Mouse (Mus musculus) liver, adult 2 months (tissue): ENCODE data around the gene Tent5c. TPM values are rescaled to one million over a fixed set of nuclear protein-coding genes. Genes with fewer than 3 reads are reported as not detected.

Experiments used
- DNase-seq: peaks from one replicate; pipeline ENCODE4 v3.0.0-alpha.2; 2011; ENCODE audit warnings: low read depth, low spot score; ENCODE audit errors: extremely low read depth
- H3K27ac ChIP-seq: fragments of 200-500 bp; replicated peaks from 2 replicates; pipeline ENCODE4 v1.5.1; 2012; ENCODE audit warnings: low read depth, mild to moderate bottlenecking, control low read depth, inconsistent platforms, low read length; ENCODE audit not compliant: insufficient read depth
- H3K27me3 ChIP-seq: fragments of 200-500 bp; 2 replicates; pipeline ENCODE4 v1.6.1; 2012; ENCODE audit warnings: mild to moderate bottlenecking, moderate library complexity, low read length, inconsistent platforms; ENCODE audit not compliant: control insufficient read depth, insufficient read depth
- H3K36me3 ChIP-seq: fragments of 200-500 bp; 2 replicates; pipeline ENCODE4 v1.6.1; 2012; ENCODE audit warnings: low read length, inconsistent platforms; ENCODE audit not compliant: control insufficient read depth, insufficient read depth
- H3K4me1 ChIP-seq: fragments of 200-500 bp; 2 replicates; pipeline ENCODE4 v1.6.1; 2011; ENCODE audit warnings: low read length; ENCODE audit not compliant: control insufficient read depth, insufficient read depth
- H3K4me3 ChIP-seq: fragments of 200-500 bp; 2 replicates; pipeline ENCODE4 v1.5.1; 2011; ENCODE audit warnings: low read depth, mild to moderate bottlenecking, control low read depth, low read length, moderate library complexity; ENCODE audit not compliant: insufficient read depth
- H3K79me2 ChIP-seq: fragments of 200-500 bp; 2 replicates; pipeline ENCODE4 v1.6.1; 2012; ENCODE audit warnings: inconsistent platforms, mild to moderate bottlenecking, low read length, moderate library complexity; ENCODE audit not compliant: control insufficient read depth, insufficient read depth
- H3K9ac ChIP-seq: fragments of 200-500 bp; 2 replicates; pipeline ENCODE4 v1.6.1; 2012; ENCODE audit warnings: low read depth, mild to moderate bottlenecking, control low read depth, inconsistent platforms, low read length
- CTCF ChIP-seq: fragments of 200-500 bp; IDR thresholded peaks from 2 replicates; pipeline ENCODE4 v1.5.1; 2011; ENCODE audit warnings: low read depth, low read length, control low read depth
- POLR2A ChIP-seq: fragments of 200-500 bp; IDR thresholded peaks from 2 replicates; pipeline ENCODE4 v1.6.1; 2011; ENCODE audit warnings: low read length, control low read depth; ENCODE audit not compliant: insufficient read depth; ENCODE audit errors: extremely low read depth
- WGBS: fragments of 180-500 bp; shearing (Covaris S2); methylation state at CpG from one replicate; pipeline ENCODE4 v1.1.7; 2018; 5-methylcytosine and 5-hydroxymethylcytosine counted together
- polyA plus RNA-seq: library from polyadenylated mRNA; depleted of rRNA; stranded (reverse); fragments of >200 nt; gene quantifications from 2 replicates; pipeline ENCODE4 v1.2.3, GENCODE M21; 2012
- total RNA-seq: library from RNA; depleted of rRNA; stranded (reverse); fragments of >200 nt; gene quantifications from 2 replicates; pipeline ENCODE4 v1.2.3, GENCODE M21; 2014

The Tent5c gene
- total and polyA plus RNA-seq, 2 experiments, result 3.1 to 6.7 TPM

DNA sequence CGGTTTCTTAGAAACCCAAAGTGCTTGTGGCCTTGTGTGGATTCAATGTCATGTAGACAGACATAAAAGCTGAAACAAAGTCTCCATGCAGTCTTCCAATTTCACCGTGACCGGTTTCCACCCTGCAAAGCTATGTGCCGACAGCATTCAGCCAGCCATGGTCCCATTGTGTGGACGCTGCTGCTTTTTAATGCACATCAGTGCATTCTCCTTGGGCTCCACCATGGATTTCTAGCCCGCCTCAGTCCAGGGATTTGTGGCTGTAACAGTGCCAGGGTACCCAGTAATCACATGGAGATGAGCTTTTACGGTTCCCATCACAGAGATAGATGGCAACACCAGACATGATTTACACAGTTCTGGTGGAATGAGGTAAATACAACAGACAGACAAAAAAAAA lies 14.6 kb downstream of the Tent5c start:
- DNase-seq, result no peak
- 94% methylated on average over 7 of the region's 7 CpGs for WGBS
- H3K27ac ChIP-seq, result no peak overlapping the region
- H3K4me1 ChIP-seq, result no peaks in the 10 kb centered on the region
- H3K27me3 ChIP-seq, result no peaks in the 10 kb centered on the region
- H3K79me2 ChIP-seq, result no peaks in the 10 kb centered on the region
- no peak overlapping the region for H3K9ac ChIP-seq
- no peaks in the 10 kb centered on the region for H3K36me3 ChIP-seq
- no peak for TF ChIP-seq POLR2A
- no peak for TF ChIP-seq CTCF
- H3K4me3 ChIP-seq, result no peak overlapping the region

DNA sequence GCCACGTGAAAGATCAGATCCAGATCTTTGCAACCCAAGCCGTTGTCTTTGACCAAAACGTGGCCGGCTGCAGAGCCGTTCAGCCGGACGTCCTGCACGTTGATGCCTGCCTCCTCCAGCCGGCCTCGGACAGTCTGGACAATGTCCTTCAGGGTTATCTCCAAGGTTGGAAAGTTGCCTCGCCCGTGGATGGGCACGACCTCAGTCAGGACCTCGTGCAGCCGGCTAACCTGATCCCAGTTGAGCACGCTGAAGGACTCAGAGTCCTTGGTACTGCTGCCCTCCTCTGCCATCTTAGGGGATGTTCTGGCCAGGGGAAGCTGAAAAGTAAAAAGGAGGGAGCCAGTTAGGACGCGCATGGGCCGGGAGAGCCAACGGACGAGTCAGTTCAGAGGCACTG lies 16.0 kb downstream of the Tent5c start:
- TF ChIP-seq POLR2A, result no peak
- no peak for TF ChIP-seq CTCF
- DNase-seq, result no peak
- WGBS, result 88% methylated on average over 21 of the region's 21 CpGs
- no peaks in the 10 kb centered on the region for H3K79me2 ChIP-seq
- no peak overlapping the region for H3K27ac ChIP-seq
- H3K27me3 ChIP-seq, result no peaks in the 10 kb centered on the region
- no peaks in the 10 kb centered on the region for H3K4me1 ChIP-seq
- H3K36me3 ChIP-seq, result no peaks in the 10 kb centered on the region
- H3K9ac ChIP-seq, result no peak overlapping the region
- no peak overlapping the region for H3K4me3 ChIP-seq

GRCm38 (mm10) chr3:100470902-100471301 lies 18.2 kb downstream of the Tent5c start:
- no peak overlapping the region for H3K9ac ChIP-seq
- no peak for DNase-seq
- H3K4me3 ChIP-seq, result no peak overlapping the region
- H3K27me3 ChIP-seq, result no peaks in the 10 kb centered on the region
- 87% methylated on average over 3 of the region's 3 CpGs for WGBS
- H3K27ac ChIP-seq, result no peak overlapping the region
- no peaks in the 10 kb centered on the region for H3K36me3 ChIP-seq
- TF ChIP-seq CTCF (no peak), POLR2A (no peak)
- peaks cover 1% of the 10 kb centered on the region; the same call in 1 of the 2 replicates for H3K4me1 ChIP-seq
- no peaks in the 10 kb centered on the region for H3K79me2 ChIP-seq

DNA sequence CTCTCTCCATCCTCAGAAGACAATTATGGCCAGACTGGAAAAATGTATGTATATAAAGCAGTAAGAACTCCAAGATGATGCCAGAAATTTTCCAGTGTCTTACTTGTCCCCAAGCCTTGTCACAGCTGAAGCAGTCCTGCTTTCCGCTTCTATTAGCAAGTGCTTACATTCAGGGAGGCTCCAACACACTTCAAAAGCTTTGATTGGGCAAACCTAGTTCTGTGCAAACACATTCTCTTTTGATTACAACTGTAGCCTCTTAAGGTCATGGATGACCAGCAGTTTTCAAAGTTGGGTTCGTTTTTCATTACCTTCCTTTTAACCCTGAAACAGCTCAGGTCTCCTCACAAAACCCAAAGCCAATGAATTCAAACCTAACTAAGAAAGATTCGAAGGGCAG lies 19.0 kb downstream of the Tent5c start:
- H3K4me3 ChIP-seq, result no peak overlapping the region
- no peaks in the 10 kb centered on the region for H3K79me2 ChIP-seq
- H3K4me1 ChIP-seq, result peaks cover 1% of the 10 kb centered on the region; the same call in 1 of the 2 replicates
- 74% methylated on average over 3 of the region's 3 CpGs for WGBS
- no peaks in the 10 kb centered on the region for H3K36me3 ChIP-seq
- H3K27ac ChIP-seq, result no peak overlapping the region
- H3K9ac ChIP-seq, result no peak overlapping the region
- H3K27me3 ChIP-seq, result no peaks in the 10 kb centered on the region
- no peak for DNase-seq
- TF ChIP-seq CTCF (no peak), POLR2A (no peak)

DNA sequence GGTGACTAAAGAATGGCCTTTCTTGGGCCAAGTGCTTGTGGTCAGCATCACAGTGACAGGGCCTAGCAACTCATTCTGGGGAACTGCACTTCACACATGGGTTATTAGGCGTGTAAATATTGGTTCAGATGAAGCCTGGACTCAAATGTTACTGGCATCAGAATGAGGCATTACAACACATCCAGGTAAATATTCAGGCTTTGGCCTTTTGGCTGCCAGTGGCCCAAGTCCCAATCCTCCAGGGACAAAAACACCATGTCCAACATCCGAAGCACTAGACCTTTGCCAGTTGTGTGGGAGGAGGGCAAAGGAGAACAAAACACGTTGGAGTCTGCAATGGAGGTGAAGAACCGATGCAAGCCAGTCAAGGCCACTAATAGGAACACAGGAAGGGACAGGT lies 22.6 kb downstream of the Tent5c start:
- Histone ChIP-seq H3K27ac (peak overlapping the region; percentile 9; the same call in 1 of the 2 replicates), H3K36me3 (no peaks in the 10 kb centered on the region), H3K27me3 (no peaks in the 10 kb centered on the region), H3K4me3 (no peak overlapping the region), H3K9ac (no peak overlapping the region), H3K79me2 (no peaks in the 10 kb centered on the region), H3K4me1 (peaks cover 1% of the 10 kb centered on the region; the same call in 1 of the 2 replicates)
- DNase-seq, result peak; percentile 99
- 21% methylated on average over 4 of the region's 4 CpGs for WGBS
- TF ChIP-seq CTCF (no peak), POLR2A (no peak)

GRCm38 (mm10) chr3:100464596-100464995 lies 24.5 kb downstream of the Tent5c start:
- TF ChIP-seq POLR2A, result no peak
- peak; percentile 74 for DNase-seq
- Histone ChIP-seq H3K9ac (no peak overlapping the region), H3K79me2 (no peaks in the 10 kb centered on the region), H3K27ac (no peak overlapping the region), H3K36me3 (no peaks in the 10 kb centered on the region), H3K4me3 (no peak overlapping the region), H3K27me3 (no peaks in the 10 kb centered on the region), H3K4me1 (peaks cover 1% of the 10 kb centered on the region; the same call in 1 of the 2 replicates)
- WGBS, result 63% methylated on average over 5 of the region's 5 CpGs
